Mouse (Mus musculus): ENCODE measurements around the gene Gm5737. TPM values are rescaled to one million over a fixed set of nuclear protein-coding genes. Genes with fewer than 3 reads are reported as not detected.

Gene Gm5737
- total and polyA plus RNA-seq, 3 experiments, result not detected

DNA sequence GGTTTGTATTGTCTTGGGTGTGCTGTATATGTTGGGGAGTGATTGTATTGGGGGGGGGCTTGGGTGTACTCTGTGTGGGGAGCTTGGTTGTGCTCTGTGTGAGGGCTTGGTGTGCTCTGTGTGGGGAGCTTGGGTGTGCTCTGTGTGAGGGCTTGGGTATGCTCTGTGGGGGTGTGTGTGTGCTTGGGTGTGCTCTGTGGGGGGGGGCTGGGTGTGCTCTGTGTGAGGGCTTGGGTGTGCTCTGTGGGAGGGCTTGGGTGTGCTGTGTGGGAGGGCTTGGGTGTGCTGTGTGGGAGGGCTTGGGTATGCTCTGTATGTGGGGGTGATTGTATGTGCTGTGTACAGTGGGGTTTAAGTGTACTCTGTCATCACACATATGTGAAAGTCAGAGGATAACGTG lies 55.6 kb downstream of the Gm5737 start:
- Histone ChIP-seq H3K79me2 (ENCODE audit: control insufficient read depth, insufficient read depth, low read length, poor library complexity) (peaks cover 11% of the 10 kb centered on the region), H3K36me3 (ENCODE audit: control insufficient read depth in 1 of 2, insufficient read depth in 2 of 2, low read length in 2 of 2) (peaks cover 0 to 58% of the 10 kb centered on the region in 2 experiments; a peak in 2 of 4 replicates), H3K9ac (ENCODE audit: control insufficient read depth, low read depth, low read length, poor library complexity, severe bottlenecking) (no peak overlapping the region), H3K27ac (ENCODE audit: control insufficient read depth, low read depth, low read length) (no peak overlapping the region), H3K4me3 (ENCODE audit: control insufficient read depth in 1 of 2, insufficient read depth in 1 of 2, low read depth in 2 of 2, low read length in 2 of 2) (no peak overlapping the region), H3K9me3 (replicated peaks; ENCODE audit: insufficient read depth, low read length) (no peaks in the 10 kb centered on the region), H3K4me1 (ENCODE audit: control insufficient read depth in 1 of 2, insufficient read depth in 2 of 2, low read length in 2 of 2) (peaks cover 37 to 51% of the 10 kb centered on the region in 2 experiments), H3K27me3 (ENCODE audit: control insufficient read depth in 1 of 2, insufficient read depth in 2 of 2, low read length in 2 of 2) (no peaks in the 10 kb centered on the region)
- no peak for DNase-seq (ENCODE audit: low read depth, low spot score)
- no peak for TF ChIP-seq EP300 (IDR thresholded peaks at IDR 0.05; ENCODE audit: low read depth in 1 of 2, low read length in 2 of 2)
- TF ChIP-seq GABPA (IDR thresholded peaks at IDR 0.05; ENCODE audit: low read depth, low read length), result no peak
- no peak for TF ChIP-seq BHLHE40 (IDR thresholded peaks at IDR 0.05; ENCODE audit: borderline replicate concordance, low read depth, low read length)
- no peak for TF ChIP-seq E2F4 (IDR thresholded peaks at IDR 0.05; ENCODE audit: borderline replicate concordance, low read depth, low read length)
- TF ChIP-seq MEF2A (IDR thresholded peaks at IDR 0.05; ENCODE audit: extremely low read depth, insufficient replicate concordance, low read depth, low read length, poor library complexity, severe bottlenecking), result no peak
- TF ChIP-seq RAD21 (IDR thresholded peaks at IDR 0.05; ENCODE audit: low read depth, low read length), result no peak
- no peak for TF ChIP-seq MXI1 (IDR thresholded peaks at IDR 0.05; ENCODE audit: low read depth, low read length)

DNA sequence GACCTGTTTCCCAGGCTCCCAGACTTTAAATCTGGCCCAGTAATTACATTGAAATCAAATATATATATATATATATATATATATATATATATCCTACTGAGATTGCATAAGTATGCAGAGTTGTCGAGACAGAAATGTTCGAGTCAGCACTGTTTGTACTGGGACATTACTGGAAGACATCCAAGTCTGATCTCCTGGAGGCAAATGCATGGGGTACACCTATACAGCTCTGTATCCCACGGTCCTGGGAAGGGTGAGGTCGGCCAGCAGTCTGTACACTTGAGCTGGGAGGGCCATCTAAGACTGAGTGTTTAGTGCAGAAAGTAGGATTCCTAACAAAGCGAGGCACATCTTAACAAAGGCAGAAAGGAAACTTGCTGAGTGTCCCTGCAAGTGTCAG lies 57.7 kb downstream of the Gm5737 start:
- H3K4me3 ChIP-seq (ENCODE audit: control insufficient read depth in 1 of 2, insufficient read depth in 1 of 2, low read depth in 2 of 2, low read length in 2 of 2), result no peak overlapping the region
- no peak for DNase-seq (ENCODE audit: low read depth, low spot score)
- no peak overlapping the region for H3K9ac ChIP-seq (ENCODE audit: control insufficient read depth, low read depth, low read length, poor library complexity, severe bottlenecking)
- H3K9me3 ChIP-seq (replicated peaks; ENCODE audit: insufficient read depth, low read length), result no peaks in the 10 kb centered on the region
- H3K4me1 ChIP-seq (ENCODE audit: control insufficient read depth in 1 of 2, insufficient read depth in 2 of 2, low read length in 2 of 2), result peaks cover 33 to 39% of the 10 kb centered on the region in 2 experiments
- no peak overlapping the region for H3K27ac ChIP-seq (ENCODE audit: control insufficient read depth, low read depth, low read length)
- TF ChIP-seq POLR2A (IDR thresholded peaks at IDR 0.05; ENCODE audit: control insufficient read depth in 1 of 2, insufficient read depth in 1 of 2, low read depth in 1 of 2, low read length in 2 of 2, poor library complexity in 1 of 2), result no peak
- TF ChIP-seq MAZ (IDR thresholded peaks at IDR 0.05; ENCODE audit: low read depth, low read length), result no peak
- no peak for TF ChIP-seq USF1 (IDR thresholded peaks at IDR 0.05; ENCODE audit: low read depth, low read length)
- no peak for TF ChIP-seq RCOR1 (IDR thresholded peaks at IDR 0.05; ENCODE audit: low read depth, low read length)
- TF ChIP-seq MXI1 (IDR thresholded peaks at IDR 0.05; ENCODE audit: low read depth, low read length), result no peak
- TF ChIP-seq ETS1 (IDR thresholded peaks at IDR 0.05; ENCODE audit: low read depth, low read length), result no peak
- TF ChIP-seq GATA1 (IDR thresholded peaks at IDR 0.05; ENCODE audit: low read depth, low read length), result no peak
- TF ChIP-seq TBP (IDR thresholded peaks at IDR 0.05; ENCODE audit: low read depth, low read length), result no peak
- no peak for TF ChIP-seq MEF2A (IDR thresholded peaks at IDR 0.05; ENCODE audit: extremely low read depth, insufficient replicate concordance, low read depth, low read length, poor library complexity, severe bottlenecking)
- TF ChIP-seq MYB (IDR thresholded peaks at IDR 0.05; ENCODE audit: low read depth, low read length), result no peak
- no peak for TF ChIP-seq GABPA (IDR thresholded peaks at IDR 0.05; ENCODE audit: low read depth, low read length)
- TF ChIP-seq CHD1 (IDR thresholded peaks at IDR 0.05; ENCODE audit: low read depth, low read length), result no peak
- TF ChIP-seq UBTF (IDR thresholded peaks at IDR 0.05; ENCODE audit: borderline replicate concordance, insufficient read depth, low read depth, low read length), result no peak
- no peak for TF ChIP-seq POLR2AphosphoS2 (IDR thresholded peaks at IDR 0.05; ENCODE audit: low read length)
- H3K36me3 ChIP-seq (ENCODE audit: control insufficient read depth in 1 of 2, insufficient read depth in 2 of 2, low read length in 2 of 2), result peaks cover 0 to 43% of the 10 kb centered on the region in 2 experiments; a peak in 2 of 4 replicates
- no peaks in the 10 kb centered on the region for H3K27me3 ChIP-seq (ENCODE audit: control insufficient read depth in 1 of 2, insufficient read depth in 2 of 2, low read length in 2 of 2)
- H3K79me2 ChIP-seq (ENCODE audit: control insufficient read depth, insufficient read depth, low read length, poor library complexity), result no peaks in the 10 kb centered on the region

Data from MEL (cell line).